Mouse (Mus musculus) testis, adult 2 months (tissue): ENCODE measurements at regions not wholly inside any gene's neighbourhood (a gene's known extent, or its start where the extent isn't known, plus 50 kb on each side); places are given as distances from the start of the nearest gene placed in this dataset.

ENCODE experiments used
- CTCF ChIP-seq: fragments of 200-500 bp; IDR thresholded peaks from 2 replicates; pipeline ENCODE4 v1.5.1; 2012; ENCODE audit warnings: low read depth, mild to moderate bottlenecking, inconsistent platforms, low read length, moderate library complexity; ENCODE audit not compliant: control insufficient read depth, insufficient read depth, insufficient replicate concordance
- POLR2A ChIP-seq: fragments of 200-500 bp; IDR thresholded peaks from 2 replicates; pipeline ENCODE4 v1.6.1; 2012; ENCODE audit warnings: low read depth, mild to moderate bottlenecking, inconsistent platforms, low read length, moderate library complexity; ENCODE audit not compliant: control insufficient read depth

- TF ChIP-seq CTCF (no peak), POLR2A (no peak)
Measured at GRCm38 (mm10) chr6:148600934-148601333, 156.7 kb upstream of the Tmtc1 start.
